Mouse (Mus musculus): Measurements from ENCODE around the gene Lrwd1. TPM values are rescaled to one million over a fixed set of nuclear protein-coding genes. Genes with fewer than 3 reads are reported as not detected.
"Not testable (repeated sequence)": the region's sequence is repeated elsewhere in the genome, so short reads cannot be mapped to it uniquely, and the experiment has no call there.

Gene Lrwd1
- 10 to 100 TPM; 14.6 to 14.9 TPM for total RNA-seq (2021)
- long read RNA-seq, transcript Lrwd1-201 (15 exons, 2,473 nt), result major isoform, 16 of 22 reads
- long read RNA-seq, partial matches to known transcripts, result 0 of 22 reads
- long read RNA-seq, other reads (novel, unspliced or antisense), result 6 of 22 reads

DNA sequence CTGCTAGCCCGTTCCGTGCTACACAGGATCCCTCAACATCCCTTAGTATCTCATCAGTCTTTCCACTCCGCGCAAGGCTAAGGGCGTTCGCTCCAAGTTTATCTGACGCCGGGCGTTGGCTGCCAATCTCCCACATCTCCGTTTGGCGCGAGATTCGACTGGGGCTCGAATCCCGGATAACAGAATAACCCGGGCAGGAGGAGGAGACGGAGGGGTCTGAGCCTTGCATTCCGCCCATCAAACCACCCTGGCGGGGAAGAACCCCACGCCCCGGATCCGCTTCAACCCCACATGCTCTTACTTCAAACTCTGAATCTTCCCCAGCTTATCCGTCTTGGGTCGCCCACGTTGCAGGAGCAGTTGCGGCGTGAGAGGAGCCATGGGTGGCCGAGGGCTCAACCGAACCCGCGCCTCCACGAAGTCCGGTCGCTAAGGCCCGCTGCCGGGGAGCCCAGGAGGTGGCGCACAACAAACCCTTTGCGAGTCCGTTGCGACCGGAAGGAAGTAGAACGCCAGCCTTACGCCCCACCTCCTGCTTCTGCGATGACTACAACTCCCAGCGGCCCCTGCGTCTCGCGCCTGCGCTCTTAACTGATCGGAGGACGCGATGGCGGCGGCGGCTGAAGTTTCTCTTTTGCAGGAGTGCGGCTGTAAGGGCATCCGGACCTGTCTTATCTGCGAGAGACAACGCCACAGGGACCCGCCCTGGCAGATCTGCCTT, at the start of gene Lrwd1, which contains the start of gene Alkbh4:
Gene Lrwd1 (minus strand): TSS at position 504 of the 721 bp plus-strand sequence.
Gene Alkbh4 (plus strand): TSS at position 576 of the 721 bp plus-strand sequence.
- DNase-seq (ENCODE audit: low spot score in 2 of 2), result peak; percentile 92 to 97

- DNase-seq (ENCODE audit: low spot score in 2 of 2), result no peak
These were observed 47.9 kb upstream of the Lrwd1 start for GRCm38 (mm10) chr5:136183766-136184165.

DNA sequence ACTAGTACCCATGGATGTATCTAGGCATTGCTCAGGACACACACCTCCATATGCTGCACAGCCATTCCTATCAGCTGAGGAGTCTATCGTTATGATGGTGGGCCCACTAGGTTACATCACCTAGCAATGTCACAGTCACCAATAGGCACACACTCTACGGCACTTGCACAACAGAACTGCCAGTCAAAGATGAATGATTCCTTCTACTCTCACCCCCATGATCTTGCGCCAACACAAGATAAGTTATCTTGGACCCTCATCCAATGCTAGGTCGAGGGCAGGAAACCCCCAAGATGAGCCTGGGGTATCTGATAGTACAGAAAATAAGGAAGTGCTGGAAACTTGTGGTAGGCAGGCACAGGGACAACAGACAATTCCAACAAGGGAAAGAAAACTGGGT, 47.0 kb upstream of the Lrwd1 start:
- DNase-seq (ENCODE audit: low spot score in 2 of 2), result no peak

DNA sequence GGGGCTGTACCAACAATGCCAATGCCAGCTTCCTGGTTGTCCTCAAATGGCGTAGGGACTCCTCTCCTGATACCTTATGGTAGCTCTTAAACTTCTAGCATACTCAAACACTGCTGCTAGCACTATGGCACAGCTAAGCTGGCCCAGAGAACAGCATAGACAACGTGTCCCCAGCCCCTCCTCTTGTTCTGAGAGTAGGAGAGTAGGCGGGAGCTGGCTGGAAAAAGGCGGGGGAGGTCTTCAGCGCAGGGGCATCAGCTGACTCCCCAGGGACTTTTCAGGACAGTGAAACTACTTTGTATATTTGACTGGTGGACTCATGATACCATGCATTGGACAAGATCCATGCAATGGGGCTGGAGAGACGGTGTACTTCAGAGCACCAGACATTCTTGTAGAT, 46.2 kb upstream of the Lrwd1 start:
- peak; percentile 60 to 81 for DNase-seq (ENCODE audit: low spot score in 2 of 2)

DNA sequence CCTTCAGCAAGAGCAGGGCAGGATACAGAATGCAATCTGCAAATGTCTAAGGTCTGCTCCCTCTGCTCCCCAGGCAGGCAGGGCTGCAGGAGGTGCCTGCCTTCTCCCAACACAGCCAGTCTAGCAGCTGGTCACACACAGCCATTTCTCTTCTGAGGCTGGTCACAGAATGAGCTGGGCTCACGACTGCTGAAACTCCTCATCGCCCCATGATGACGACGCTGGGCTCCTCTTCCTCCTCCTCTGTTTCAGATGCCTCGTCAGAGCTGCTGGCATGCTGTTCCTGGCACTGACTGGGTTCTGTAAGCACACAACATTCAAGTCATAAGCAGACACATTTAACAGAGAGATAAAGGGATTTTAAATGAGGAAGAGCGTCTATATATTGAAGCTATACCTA, 45.3 kb upstream of the Lrwd1 start:
- DNase-seq (ENCODE audit: low spot score in 2 of 2), result peak; percentile 45 to 74

DNA sequence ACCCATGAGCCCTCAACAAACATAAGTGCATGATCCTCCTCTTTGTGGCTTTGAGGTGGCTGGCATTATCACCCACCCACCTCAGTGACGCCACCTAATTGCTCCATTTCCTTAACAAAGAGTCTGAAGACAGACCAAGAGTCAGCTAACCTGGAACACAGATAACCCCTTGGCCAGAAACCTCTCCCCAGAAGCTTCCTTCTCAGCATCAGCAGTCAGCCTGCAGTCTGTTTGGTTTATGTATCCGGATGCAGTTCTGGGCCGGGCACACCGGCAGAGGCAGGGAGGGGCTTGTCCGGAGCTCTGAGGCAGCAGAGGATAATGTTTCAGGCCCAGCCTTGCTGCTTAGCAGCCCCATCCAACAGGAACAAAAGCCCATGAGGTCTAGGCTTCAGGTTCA, 43.7 kb upstream of the Lrwd1 start:
- DNase-seq (ENCODE audit: low spot score in 2 of 2), result no peak

DNA sequence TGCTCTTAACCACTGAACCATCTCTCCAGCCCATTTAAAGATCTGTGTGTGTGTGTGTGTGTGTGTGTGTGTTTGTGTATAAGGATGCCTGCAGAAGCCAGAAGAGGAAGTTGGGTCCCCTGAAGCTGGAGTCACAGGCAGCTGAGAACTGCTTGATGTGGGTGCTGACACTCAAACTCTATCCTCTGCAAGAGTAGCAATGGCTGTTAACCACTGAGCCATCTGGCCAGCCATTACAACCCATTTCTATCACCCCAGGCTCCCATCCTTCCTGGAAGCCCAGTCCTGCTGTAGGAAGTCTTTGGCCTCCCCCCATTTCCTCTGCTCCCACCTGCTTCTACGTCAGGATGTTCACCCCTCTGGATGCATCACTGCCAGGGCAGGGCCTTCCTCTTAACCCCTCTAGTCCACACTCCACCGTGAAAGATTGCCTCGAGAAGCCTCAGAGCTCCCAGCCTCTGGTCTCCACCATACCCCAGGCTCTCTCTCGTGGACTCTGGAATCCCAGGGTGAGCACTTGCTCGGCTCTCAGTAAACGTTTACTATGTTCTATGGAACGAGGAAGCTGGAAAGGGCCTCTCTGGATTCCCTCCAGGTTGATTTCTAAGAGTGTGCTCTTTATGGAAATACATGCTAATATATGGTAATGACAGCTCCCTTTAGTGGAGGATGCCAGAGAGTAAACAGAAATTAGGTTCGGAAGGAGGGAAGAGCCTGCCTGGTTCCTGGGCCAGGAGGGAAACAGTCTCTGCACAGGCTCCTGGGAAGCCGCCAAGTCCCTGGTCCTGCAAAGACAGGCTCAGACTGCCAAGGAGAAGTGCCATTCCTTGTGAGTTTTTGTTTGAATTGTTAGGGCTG, 38.0 kb upstream of the Lrwd1 start:
- DNase-seq (ENCODE audit: low spot score in 2 of 2), result peak in 1 of 2 experiments; percentile 73

DNA sequence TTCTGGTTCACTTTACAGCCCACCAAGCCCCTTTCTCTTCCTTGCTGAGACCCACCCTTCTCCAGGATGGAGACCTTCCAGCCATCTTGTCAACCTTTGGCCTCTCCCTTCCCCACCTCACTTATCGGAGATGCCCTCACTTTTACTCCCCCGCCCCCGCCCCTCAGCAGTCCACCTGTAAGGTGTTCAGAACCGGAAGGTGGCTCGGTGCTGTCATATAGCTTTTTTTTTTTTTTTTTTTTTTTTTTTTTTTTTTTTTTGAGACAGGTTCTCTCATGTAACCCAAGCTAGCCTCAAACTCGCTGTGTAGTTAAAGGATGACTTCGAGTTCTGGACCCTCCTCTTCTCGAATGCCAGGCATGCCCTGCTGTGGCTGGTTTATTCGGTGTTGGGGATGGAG, 37.1 kb upstream of the Lrwd1 start:
- DNase-seq (ENCODE audit: low spot score in 2 of 2), result no peak

DNA sequence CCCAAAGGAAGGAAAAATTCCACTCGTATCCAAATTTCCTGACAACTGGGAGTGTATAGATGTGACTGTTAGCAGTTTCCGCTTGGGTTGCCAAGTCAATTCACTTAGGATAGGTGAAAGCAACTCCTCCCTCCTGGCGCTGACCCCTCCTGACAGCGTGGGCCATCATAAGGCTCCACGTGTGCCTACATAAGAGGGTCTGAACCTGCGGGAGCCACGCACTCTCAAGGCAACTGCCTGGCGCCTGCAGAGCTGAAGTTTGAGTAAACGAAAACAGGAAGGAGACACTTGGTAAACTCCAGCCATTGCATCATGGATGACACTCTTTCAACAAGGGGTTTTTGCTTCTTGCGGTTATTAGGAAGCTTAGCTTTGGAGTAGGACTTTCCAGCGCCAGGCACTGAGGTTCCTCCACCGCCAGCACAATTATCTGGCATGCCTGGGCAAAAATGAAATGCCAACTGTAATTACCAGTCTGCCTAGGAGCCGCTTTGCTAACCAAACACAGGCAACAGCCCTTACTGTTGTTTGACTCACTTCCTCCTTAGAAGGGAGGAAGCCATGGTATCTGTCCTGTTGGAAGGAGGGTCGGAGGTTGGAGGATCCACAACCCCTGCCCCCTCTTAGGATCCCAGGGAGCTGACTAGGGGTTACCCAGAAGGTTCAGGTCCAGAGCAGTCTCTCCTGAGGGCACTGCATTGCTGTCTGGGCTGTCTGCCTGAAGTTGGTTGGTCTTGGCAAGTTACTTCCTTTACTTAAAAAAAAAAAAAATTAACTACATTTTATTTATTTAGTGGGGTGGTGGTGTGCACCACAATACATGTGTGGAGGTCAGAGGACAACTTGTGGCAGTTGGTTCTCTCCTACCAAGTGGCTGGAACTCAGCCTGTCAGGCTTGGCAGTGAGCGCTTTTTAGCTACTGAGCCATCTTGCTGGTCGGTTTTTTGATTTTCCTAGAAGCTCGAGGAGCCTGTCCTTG, 35.8 kb upstream of the Lrwd1 start:
- peak; percentile 43 to 44 for DNase-seq (ENCODE audit: low spot score in 2 of 2)

GRCm38 (mm10) chr5:136170512-136171362, 34.9 kb upstream of the Lrwd1 start, which contains the start of gene Orai2:
Gene Orai2 (minus strand): TSS chr5:136170713.
- peak; percentile 83 to 92 for DNase-seq (ENCODE audit: low spot score in 2 of 2)

DNA sequence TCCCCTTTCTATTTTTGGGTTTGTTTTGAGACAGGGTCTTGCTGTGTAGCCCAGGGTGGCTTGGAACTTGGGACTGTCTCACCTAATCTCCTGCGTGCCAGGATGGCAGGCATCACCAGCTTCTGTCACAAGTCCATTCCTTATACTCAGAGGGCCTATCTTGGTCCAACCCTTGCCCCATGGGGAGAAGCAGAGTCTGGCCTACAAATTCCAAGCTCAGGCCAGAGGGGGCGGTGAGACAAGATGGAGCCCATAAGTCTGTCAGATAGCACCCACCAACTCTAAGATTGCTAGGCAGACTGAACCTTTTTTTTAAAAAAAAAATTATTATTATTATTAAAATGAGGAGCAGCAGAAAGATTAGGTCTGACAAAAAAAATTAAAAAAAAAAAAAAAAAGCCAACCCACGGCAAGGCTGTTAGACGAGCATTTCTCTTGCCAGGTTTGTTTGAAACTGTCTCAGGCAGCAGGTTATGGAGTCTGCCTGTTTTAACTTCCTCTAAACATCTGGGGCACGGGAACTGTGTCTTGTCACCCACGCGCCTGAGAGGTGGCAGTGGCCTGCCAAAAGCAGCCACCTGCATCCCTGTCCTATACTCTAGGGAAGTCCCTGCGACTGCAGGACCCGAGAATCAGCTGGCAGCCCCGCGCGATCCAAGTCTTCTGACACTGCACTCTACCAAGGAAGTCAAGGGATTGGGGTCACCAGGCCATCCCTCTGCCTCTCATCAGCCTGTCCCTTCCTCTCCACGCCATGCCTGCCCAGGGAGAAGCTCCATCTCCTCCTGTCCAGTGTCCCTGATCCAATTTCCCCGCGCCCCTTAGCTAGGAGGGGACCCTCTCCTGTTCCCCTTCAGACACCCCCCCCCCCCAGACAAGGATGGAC, 34.0 kb upstream of the Lrwd1 start:
- peak in 1 of 2 experiments; percentile 46 for DNase-seq (ENCODE audit: low spot score in 2 of 2)

GRCm38 (mm10) chr5:136168071-136168470, 32.2 kb upstream of the Lrwd1 start:
- DNase-seq (ENCODE audit: low spot score in 2 of 2), result no peak

DNA sequence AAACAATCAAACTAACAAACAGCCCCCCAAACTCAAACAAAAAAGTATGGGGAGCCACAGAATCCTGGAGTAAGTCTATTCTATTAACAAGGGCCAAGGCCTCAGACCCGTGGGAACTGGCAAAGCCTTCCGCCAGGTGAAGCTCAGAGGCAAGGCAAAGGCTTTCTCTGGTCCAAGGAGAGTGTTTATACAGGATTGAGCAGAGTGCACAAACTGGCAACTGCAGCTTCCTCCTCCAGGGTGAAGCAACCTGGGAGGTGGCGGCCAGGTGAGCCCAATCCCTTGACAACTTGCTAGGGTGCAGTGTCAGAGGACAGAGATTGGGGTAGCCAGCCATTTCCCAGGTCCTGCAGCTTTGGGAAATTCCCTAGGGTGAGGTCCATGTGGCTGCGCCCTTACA, 31.4 kb upstream of the Lrwd1 start:
- DNase-seq (ENCODE audit: low spot score in 2 of 2), result no peak

GRCm38 (mm10) chr5:136165246-136165645, 29.4 kb upstream of the Lrwd1 start:
- no peak for DNase-seq (ENCODE audit: low spot score in 2 of 2)

GRCm38 (mm10) chr5:136163807-136164474, 28.1 kb upstream of the Lrwd1 start:
- peak; percentile 54 to 80 for DNase-seq (ENCODE audit: low spot score in 2 of 2)

DNA sequence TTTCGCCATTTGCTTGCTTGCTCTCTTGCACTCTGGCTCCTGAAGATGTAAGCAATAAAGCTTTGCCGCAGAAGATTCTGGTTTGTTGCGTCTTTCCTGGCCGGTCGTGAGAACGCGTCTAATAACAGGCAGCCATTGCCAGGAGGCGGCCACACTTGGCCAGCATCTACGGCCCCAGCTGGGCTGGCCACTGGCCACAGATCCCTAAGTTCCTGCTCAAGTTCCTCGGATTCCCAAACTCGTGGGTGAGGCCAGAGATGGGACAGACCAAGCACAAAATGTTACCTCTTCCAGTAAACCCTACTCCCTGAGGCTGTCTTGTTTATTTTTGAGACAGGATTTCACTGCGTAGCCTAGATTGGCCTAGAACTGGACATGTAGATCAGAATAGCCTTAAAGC, 24.2 kb upstream of the Lrwd1 start:
- not testable (repeated sequence) for DNase-seq (ENCODE audit: low spot score in 2 of 2)

DNA sequence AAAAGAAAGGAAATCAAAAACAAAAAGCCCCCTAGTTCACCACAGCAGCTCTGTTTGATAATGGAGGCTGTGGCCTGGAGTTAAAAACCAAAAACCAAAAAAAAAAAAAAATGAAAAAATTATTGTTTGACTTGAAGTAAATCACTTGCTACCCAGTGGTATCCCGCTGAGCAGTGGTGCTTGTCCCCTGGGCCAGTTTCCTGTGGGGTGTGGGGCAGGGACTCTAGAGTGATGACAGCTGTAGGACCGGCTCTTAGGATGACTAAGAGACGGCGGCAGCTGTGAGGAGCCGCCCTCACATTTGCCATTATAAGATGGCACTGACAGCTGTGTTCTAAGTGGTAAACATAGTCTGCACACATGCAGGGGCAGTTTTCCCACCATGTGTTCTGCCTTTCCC, 19.5 kb upstream of the Lrwd1 start:
- DNase-seq (ENCODE audit: low spot score in 2 of 2), result no peak

DNA sequence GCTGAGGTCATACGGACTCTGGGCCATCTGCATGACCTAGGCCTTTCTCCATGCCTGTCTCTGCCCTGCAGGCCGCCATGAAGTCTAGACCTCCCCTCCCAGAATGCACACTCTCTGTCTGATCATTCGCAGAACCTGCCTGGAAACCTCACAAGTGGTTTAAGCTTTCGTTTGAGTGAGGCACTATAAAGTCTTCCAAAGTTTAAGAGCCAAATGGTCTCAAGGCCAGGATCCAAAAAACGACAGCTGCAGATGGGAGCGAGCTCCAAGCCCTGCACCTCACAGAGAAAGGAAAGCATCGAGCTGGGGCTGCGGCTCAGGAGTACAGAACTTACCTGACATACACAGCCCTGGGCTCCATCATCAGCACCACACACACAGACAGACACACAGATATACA, 16.5 kb upstream of the Lrwd1 start:
- no peak for DNase-seq (ENCODE audit: low spot score in 2 of 2)

All from layer of hippocampus, adult 18-20 months (tissue).